Mouse (Mus musculus) retina, embryonic 14.5 days (tissue): ENCODE measurements around the gene Atp6v1a.

ENCODE experiments used
- DNase-seq: peaks from one replicate; pipeline ENCODE4 v3.0.0-alpha.2; 2015; ENCODE audit warnings: low spot score

The Atp6v1a gene

GRCm38 (mm10) chr16:44061341-44061740 is 78.2 kb downstream of the Atp6v1a start:
- DNase-seq = no peak

GRCm38 (mm10) chr16:44060604-44061286 is 78.8 kb downstream of the Atp6v1a start:
- no peak for DNase-seq

GRCm38 (mm10) chr16:44058745-44059144 is 80.8 kb downstream of the Atp6v1a start:
- peak; percentile 81 for DNase-seq

- no peak for DNase-seq
These were observed 83.7 kb downstream of the Atp6v1a start for GRCm38 (mm10) chr16:44055766-44056165.

GRCm38 (mm10) chr16:44053265-44053664 is 86.2 kb downstream of the Atp6v1a start:
- no peak for DNase-seq

GRCm38 (mm10) chr16:44052390-44052789 is 87.1 kb downstream of the Atp6v1a start:
- no peak for DNase-seq

GRCm38 (mm10) chr16:44050139-44050538 is 89.4 kb downstream of the Atp6v1a start:
- DNase-seq = no peak

- no peak for DNase-seq
These were observed 100.4 kb downstream of the Atp6v1a start for GRCm38 (mm10) chr16:44039112-44039511.
